Mouse (Mus musculus): ENCODE results near the gene Plekha7.

Gene Plekha7

GRCm38 (mm10) chr7:116223010-116223783, 85.0 kb downstream of the Plekha7 start:
- in situ Hi-C loops (cut with MboI, MseI), result no loop called here

GRCm38 (mm10) chr7:116222288-116223009, 85.7 kb downstream of the Plekha7 start:
- in situ Hi-C loops (cut with MboI, MseI), result no loop called here

GRCm38 (mm10) chr7:116221883-116222282, 86.3 kb downstream of the Plekha7 start:
- in situ Hi-C loops (cut with MboI, MseI), result no loop called here

- in situ Hi-C loops (cut with MboI, MseI), result no loop called here
These were observed 88.0 kb downstream of the Plekha7 start for GRCm38 (mm10) chr7:116220103-116220707.

GRCm38 (mm10) chr7:116217747-116218146, 90.4 kb downstream of the Plekha7 start:
- in situ Hi-C loops (cut with MboI, MseI), result no loop called here

GRCm38 (mm10) chr7:116211904-116212303, 96.3 kb downstream of the Plekha7 start:
- in situ Hi-C loops (cut with MboI, MseI), result no loop called here

GRCm38 (mm10) chr7:116209926-116210631, 98.1 kb downstream of the Plekha7 start:
- in situ Hi-C loops (cut with MboI, MseI), result no loop called here

GRCm38 (mm10) chr7:116208880-116209279, 99.3 kb downstream of the Plekha7 start:
- in situ Hi-C loops (cut with MboI, MseI), result no loop called here

- in situ Hi-C loops (cut with MboI, MseI), result no loop called here
These were observed 101.2 kb downstream of the Plekha7 start for GRCm38 (mm10) chr7:116206806-116207571.

GRCm38 (mm10) chr7:116205451-116205850, 102.7 kb downstream of the Plekha7 start:
- in situ Hi-C loops (cut with MboI, MseI), result no loop called here

GRCm38 (mm10) chr7:116202033-116202681, 106.0 kb downstream of the Plekha7 start:
- in situ Hi-C loops (cut with MboI, MseI), result no loop called here

GRCm38 (mm10) chr7:116200951-116201351, 107.2 kb downstream of the Plekha7 start:
- in situ Hi-C loops (cut with MboI, MseI), result no loop called here

GRCm38 (mm10) chr7:116200544-116200943, 107.6 kb downstream of the Plekha7 start:
- in situ Hi-C loops (cut with MboI, MseI), result no loop called here

- in situ Hi-C loops (cut with MboI, MseI), result no loop called here
These were observed 109.3 kb downstream of the Plekha7 start for GRCm38 (mm10) chr7:116198902-116199301.

GRCm38 (mm10) chr7:116198407-116198806, 109.8 kb downstream of the Plekha7 start:
- in situ Hi-C loops (cut with MboI, MseI), result no loop called here

GRCm38 (mm10) chr7:116196974-116197679, 111.0 kb downstream of the Plekha7 start:
- in situ Hi-C loops (cut with MboI, MseI), result no loop called here

- in situ Hi-C loops (cut with MboI, MseI), result no loop called here
These were observed 113.2 kb downstream of the Plekha7 start for GRCm38 (mm10) chr7:116194996-116195395.

GRCm38 (mm10) chr7:116192966-116193365, 115.2 kb downstream of the Plekha7 start:
- in situ Hi-C loops (cut with MboI, MseI), result no loop called here

- in situ Hi-C loops (cut with MboI, MseI), result no loop called here
These were observed 116.0 kb downstream of the Plekha7 start for GRCm38 (mm10) chr7:116192096-116192595.

- in situ Hi-C loops (cut with MboI, MseI), result no loop called here
These were observed 117.0 kb downstream of the Plekha7 start for GRCm38 (mm10) chr7:116191138-116191537.

Measured in regulatory T cell (primary cell).